Mouse (Mus musculus) kidney, postnatal 0 days (tissue): ENCODE data around the gene Gpr173. TPM values are rescaled to one million over a fixed set of nuclear protein-coding genes. Genes with fewer than 3 reads are reported as not detected.

Source experiments
- ATAC-seq: fragments of 200-750 bp; cut with Nextera tagmentation; replicated peaks from 2 replicates; pipeline ENCODE4 v1.8.0; 2017; ENCODE audit warnings: low read depth, moderate number of reproducible peaks, moderate TSS enrichment, moderate library complexity; ENCODE audit not compliant: low FRiP score
- DNase-seq: peaks from one replicate; pipeline ENCODE4 v3.0.0-alpha.2; 2016; ENCODE audit warnings: low spot score
- H3K27ac ChIP-seq: fragments of 300-500 bp; sonication (generic); 2 replicates; pipeline ENCODE4 v1.5.1; 2014; ENCODE audit warnings: mild to moderate bottlenecking
- H3K27me3 ChIP-seq: fragments of 300-500 bp; sonication (generic); 2 replicates; pipeline ENCODE4 v1.6.1; 2014; ENCODE audit warnings: low read length, mixed read lengths; ENCODE audit not compliant: insufficient read depth
- H3K36me3 ChIP-seq: fragments of 300-500 bp; sonication (generic); 2 replicates; pipeline ENCODE4 v1.6.1; 2014; ENCODE audit warnings: low read length, mixed read lengths; ENCODE audit not compliant: insufficient read depth
- H3K4me1 ChIP-seq: fragments of 300-500 bp; sonication (generic); replicated peaks from 2 replicates; pipeline ENCODE4 v1.6.1; 2014; ENCODE audit warnings: antibody characterized with exemption, low read length, mixed read lengths; ENCODE audit not compliant: insufficient read depth
- H3K4me2 ChIP-seq: fragments of 300-500 bp; sonication (generic); 2 replicates; pipeline ENCODE4 v1.6.1; 2014; ENCODE audit warnings: mild to moderate bottlenecking, low read length, moderate library complexity, mixed read lengths
- H3K4me3 ChIP-seq: fragments of 300-500 bp; sonication (generic); replicated peaks from 2 replicates; pipeline ENCODE4 v1.5.1; 2014; ENCODE audit warnings: low read depth, low read length
- H3K9ac ChIP-seq: fragments of 300-500 bp; sonication (generic); 2 replicates; pipeline ENCODE4 v1.6.1; 2014; ENCODE audit warnings: low read depth, low read length
- H3K9me3 ChIP-seq: fragments of 300-500 bp; sonication (generic); replicated peaks from 2 replicates; pipeline ENCODE4 v1.6.1; 2016; ENCODE audit warnings: low read length, inconsistent platforms, mixed read lengths
- CTCF ChIP-seq: IDR thresholded peaks from 2 replicates; pipeline ENCODE4 v1.5.1; 2016; ENCODE audit warnings: antibody characterized with exemption, low read depth, mild to moderate bottlenecking, moderate library complexity
- WGBS: fragments of 180-500 bp; shearing (Covaris S2); extraction: QIAGEN DNeasy Blood & Tissue Kit; methylation state at CpG from one replicate; pipeline ENCODE4 v1.1.7; 2014; 5-methylcytosine and 5-hydroxymethylcytosine counted together
- polyA plus RNA-seq: library from polyadenylated mRNA; unstranded; fragments of >200 nt; fragmentation: Nextera tagmentation; extraction: Ambion mirVana; gene quantifications from 2 replicates; pipeline ENCODE4 v1.2.1, GENCODE M21; 2015

Gene Gpr173
- polyA plus RNA-seq, result 2.1 and 2.8 TPM in 2 replicates

DNA sequence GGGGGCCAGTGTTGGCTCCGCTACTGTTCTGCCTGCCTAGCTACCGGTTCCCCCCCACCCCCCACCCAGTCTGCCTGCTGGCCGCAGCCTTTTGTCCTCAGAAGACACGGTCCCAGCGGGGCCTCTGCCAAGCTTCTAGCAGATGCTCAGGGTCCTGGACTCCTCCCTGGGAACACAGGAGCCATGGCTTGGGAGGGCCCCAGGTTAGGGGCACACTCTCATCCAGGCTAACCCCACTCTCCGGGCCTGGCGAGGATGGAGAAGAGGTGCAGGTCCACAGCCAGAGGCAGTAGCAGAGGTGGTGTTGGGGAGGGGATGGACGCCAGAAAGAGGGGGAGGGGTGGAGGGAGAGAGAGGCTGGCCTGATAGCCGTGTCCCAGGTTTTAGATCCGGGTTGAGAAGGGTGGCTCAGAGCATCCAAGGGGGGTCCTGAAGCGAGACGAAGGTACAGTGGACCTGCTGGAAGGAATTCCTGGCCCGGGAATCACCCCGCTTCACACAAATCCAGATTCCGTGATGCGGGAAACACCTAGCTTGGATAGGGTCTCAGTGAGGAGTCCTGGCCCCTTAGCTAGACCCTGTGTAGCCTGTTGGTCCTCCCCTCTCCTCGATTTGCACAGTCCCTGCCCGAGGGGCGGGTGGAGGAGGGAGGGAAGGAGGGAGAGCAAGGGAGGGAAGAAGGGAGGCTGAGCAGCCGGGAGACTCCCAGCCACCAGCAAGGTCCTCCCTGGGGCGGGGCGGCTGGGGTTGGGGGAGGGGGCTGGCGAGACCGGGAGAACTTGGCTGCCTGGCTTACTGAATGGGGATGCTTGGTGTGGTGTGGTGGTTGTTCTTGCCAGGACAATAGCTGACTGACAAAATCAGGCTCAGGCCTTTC, at the start of gene Gpr173:
Gpr173 (minus strand) TSS at position 308 of the 877 bp plus-strand sequence.
- no peak for TF ChIP-seq CTCF
- H3K9me3 ChIP-seq, result no peaks in the 10 kb centered on the region
- 0 out of 2 replicates have a peak within 1 kb of the TSS, but pooled peaks have one; percentile 2 for H3K27ac ChIP-seq
- no peaks in the 10 kb centered on the region for H3K4me1 ChIP-seq
- H3K4me3 ChIP-seq, result peak within 1 kb of the TSS; percentile 49
- WGBS, result 32% methylated on average over 23 of the region's 24 CpGs
- no peaks in the 10 kb centered on the region for H3K27me3 ChIP-seq
- ATAC-seq, result peak; percentile 96
- peak within 1 kb of the TSS; percentile 57 for H3K4me2 ChIP-seq
- H3K9ac ChIP-seq, result peak within 1 kb of the TSS; percentile 57
- peak; percentile 82 for DNase-seq
- H3K36me3 ChIP-seq, result no peaks in the 10 kb centered on the region

DNA sequence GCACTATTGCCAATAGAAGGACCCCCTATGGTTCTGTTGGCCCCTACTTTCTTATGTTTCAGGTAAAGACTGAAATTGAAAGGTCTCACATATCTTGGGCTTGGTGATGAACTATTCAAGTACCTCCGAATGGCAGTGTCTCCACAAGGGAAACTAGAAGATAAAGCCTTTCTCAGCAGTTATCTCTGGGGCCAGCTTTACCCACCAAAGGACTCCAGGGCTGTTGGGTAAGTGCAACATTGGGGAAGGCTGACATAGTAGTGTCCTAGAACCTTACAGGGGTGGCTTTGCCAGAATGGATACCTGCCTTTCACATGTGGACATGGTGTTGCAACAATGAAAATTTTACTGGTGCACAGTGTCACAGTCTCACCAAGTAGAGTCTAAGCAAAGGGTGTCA, 34.7 kb upstream of the Gpr173 start:
- Histone ChIP-seq H3K27ac (no peak overlapping the region), H3K4me2 (no peak overlapping the region), H3K27me3 (no peaks in the 10 kb centered on the region), H3K9me3 (no peaks in the 10 kb centered on the region), H3K36me3 (no peaks in the 10 kb centered on the region), H3K4me3 (no peak overlapping the region), H3K4me1 (no peaks in the 10 kb centered on the region), H3K9ac (no peak overlapping the region)
- ATAC-seq (no peak), DNase-seq (no peak)
- TF ChIP-seq CTCF, result no peak
- WGBS, result 95% methylated on average over 1 of the region's 1 CpGs

DNA sequence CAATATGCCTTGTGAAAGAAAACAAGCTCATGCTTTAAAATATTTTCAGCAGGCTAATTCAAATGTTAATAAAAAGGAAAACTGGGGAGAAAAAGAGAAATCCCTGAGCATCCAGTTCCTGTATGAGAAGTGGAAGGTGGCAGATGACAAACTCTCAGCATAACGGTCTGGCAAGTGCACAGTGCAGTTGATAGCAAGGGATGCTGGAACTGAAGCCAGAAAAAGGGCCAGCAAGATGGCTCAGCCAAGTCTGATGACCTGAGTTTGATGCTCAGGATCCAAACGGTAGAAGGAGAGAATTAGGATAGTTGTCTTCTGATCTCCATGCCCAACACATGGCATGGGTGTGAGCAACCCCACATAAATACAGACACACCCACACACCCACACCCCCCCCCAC, 31.6 kb upstream of the Gpr173 start:
- Histone ChIP-seq H3K27me3 (no peaks in the 10 kb centered on the region), H3K4me1 (no peaks in the 10 kb centered on the region), H3K9ac (no peak overlapping the region), H3K36me3 (no peaks in the 10 kb centered on the region), H3K4me2 (no peak overlapping the region), H3K9me3 (no peaks in the 10 kb centered on the region), H3K27ac (no peak overlapping the region), H3K4me3 (no peak overlapping the region)
- DNase-seq, result no peak
- no peak for ATAC-seq
- 80% methylated on average over 2 of the region's 2 CpGs for WGBS
- TF ChIP-seq CTCF, result no peak

DNA sequence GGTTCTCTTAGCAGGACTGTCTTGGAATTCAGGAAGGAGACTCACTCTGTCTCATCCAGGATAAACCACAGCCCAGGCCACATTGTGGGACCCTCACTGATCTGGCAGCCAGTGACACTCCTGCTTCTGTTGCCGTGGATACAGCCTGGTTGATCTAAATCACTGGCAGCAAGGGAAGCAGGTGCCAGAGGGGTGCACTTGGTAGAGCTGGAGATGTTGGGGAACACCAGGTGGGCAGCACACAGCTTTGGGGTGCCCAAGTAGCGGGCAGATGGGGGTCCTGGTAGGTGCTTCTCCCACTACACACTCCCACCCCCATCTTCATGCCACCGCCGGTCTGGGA, 479 bp downstream of the Gpr173 start:
- H3K4me1 ChIP-seq, result no peaks in the 10 kb centered on the region
- H3K4me3 ChIP-seq, result peak overlapping the region; percentile 49
- peak; percentile 47; the same call in 1 of the 2 replicates for ATAC-seq
- H3K9me3 ChIP-seq, result no peaks in the 10 kb centered on the region
- H3K27me3 ChIP-seq, result no peaks in the 10 kb centered on the region
- H3K27ac ChIP-seq, result no peak overlapping the region
- TF ChIP-seq CTCF, result no peak
- 25% methylated on average over 4 of the region's 4 CpGs for WGBS
- peak overlapping the region; percentile 57 for H3K4me2 ChIP-seq
- DNase-seq, result no peak
- peak overlapping the region; percentile 57 for H3K9ac ChIP-seq
- no peaks in the 10 kb centered on the region for H3K36me3 ChIP-seq

DNA sequence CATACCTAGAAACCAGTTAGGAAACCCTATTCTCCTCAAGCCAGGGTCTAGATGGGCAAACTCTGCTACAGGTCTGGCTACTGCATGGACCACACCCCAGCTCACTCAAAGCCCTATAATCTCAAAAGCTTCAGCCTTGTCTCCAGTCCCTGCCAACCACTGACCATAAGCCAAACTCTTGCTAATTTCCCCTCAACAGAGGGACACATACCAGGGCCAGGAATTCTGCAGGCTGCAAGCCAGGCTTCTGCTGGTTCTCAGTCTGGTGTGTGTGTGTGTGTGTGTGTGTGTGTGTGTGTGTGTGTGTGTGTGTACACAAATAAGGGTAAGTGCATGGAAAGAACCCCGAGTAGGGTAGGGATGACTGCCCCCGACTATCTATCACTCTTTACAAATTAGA, 2.1 kb downstream of the Gpr173 start:
- no peaks in the 10 kb centered on the region for H3K9me3 ChIP-seq
- H3K27ac ChIP-seq, result no peak overlapping the region
- no peaks in the 10 kb centered on the region for H3K36me3 ChIP-seq
- 77% methylated on average over 2 of the region's 2 CpGs for WGBS
- no peak overlapping the region for H3K9ac ChIP-seq
- no peaks in the 10 kb centered on the region for H3K4me1 ChIP-seq
- no peak overlapping the region for H3K4me2 ChIP-seq
- ATAC-seq (no peak), DNase-seq (no peak)
- H3K4me3 ChIP-seq, result no peak overlapping the region
- H3K27me3 ChIP-seq, result no peaks in the 10 kb centered on the region
- TF ChIP-seq CTCF, result no peak

DNA sequence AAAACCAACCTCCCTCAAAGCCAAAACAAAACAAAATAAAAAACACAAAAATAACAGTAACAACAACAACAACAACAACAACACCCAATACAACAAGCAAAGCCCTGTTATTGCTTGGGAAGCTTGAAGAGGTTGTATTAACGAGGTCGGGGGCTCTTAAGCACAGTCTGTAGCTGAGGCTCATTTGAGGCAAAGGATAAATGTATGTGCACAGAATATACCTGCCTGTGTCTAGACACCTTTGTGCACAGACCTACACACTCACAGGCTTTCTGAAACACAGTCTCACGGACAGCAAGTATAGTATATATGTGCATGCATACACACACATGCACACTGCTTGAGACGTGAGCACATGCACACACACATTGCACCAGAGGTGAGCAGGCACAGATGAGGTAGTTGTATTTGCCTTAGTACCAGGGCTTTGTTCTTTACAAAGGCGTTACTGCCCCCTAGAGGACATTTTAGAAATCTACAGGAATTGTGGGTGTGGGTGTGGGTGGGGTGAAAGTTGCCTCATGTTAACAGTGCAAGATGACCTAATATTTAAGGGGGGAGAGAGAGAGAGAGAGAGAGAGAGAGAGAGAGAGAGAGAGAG, 15.9 kb downstream of the Gpr173 start:
- peak; percentile 59; the same call in 1 of the 2 replicates for ATAC-seq
- Histone ChIP-seq H3K27ac (no peak overlapping the region), H3K4me1 (no peaks in the 10 kb centered on the region), H3K9ac (no peak overlapping the region), H3K36me3 (no peaks in the 10 kb centered on the region), H3K4me3 (no peak overlapping the region), H3K4me2 (no peak overlapping the region), H3K27me3 (no peaks in the 10 kb centered on the region), H3K9me3 (no peaks in the 10 kb centered on the region)
- peak; percentile 63 for TF ChIP-seq CTCF
- peak; percentile 75 for DNase-seq
- 30% methylated on average over 5 of the region's 5 CpGs for WGBS
